20 mouse cellular contexts compared by ENCODE assay signal in genomic region chr17:31874691-31875090, GRCm38 (mm10). TPM values are rescaled to one million over a fixed set of nuclear protein-coding genes. Genes with fewer than 3 reads are reported as not detected.
DNase-seq lines count a peak whose midpoint lies in the region; ATAC-seq lines count a peak whose summit lies in the region.
"Had no signal": no experiment of that assay in that cellular context is flagged by ENCODE, and none has a peak within 500 bp of the region (broad histone marks: within the 10 kb centered on the region; RNA-seq: fewer than 3 reads in every experiment).

No protein-coding gene starts in this region.

- peak; percentile 1 for DNase-seq in adrenal gland, adult 8-10 months
- no peak for DNase-seq in adrenal gland, postnatal 10 days
- DNase-seq in heart, embryonic 10.5 days (ENCODE audit: low spot score), result no peak
- DNase-seq in heart, postnatal 4 days, result no peak
- no peak for DNase-seq in midbrain, embryonic 10.5 days (ENCODE audit: low spot score)
- DNase-seq in embryonic facial prominence, embryonic 10.5 days (ENCODE audit: low spot score), result no peak
- DNase-seq: cerebellum, adult 11 months; cerebellum, postnatal 14 days; embryo, embryonic 11 days; layer of hippocampus, postnatal 36 days; thymus, postnatal 25 days had no signal

- H3K9me3 ChIP-seq in heart, embryonic 10.5 days, result no peaks in the 10 kb centered on the region
- no peaks in the 10 kb centered on the region for H3K9me3 ChIP-seq in midbrain, embryonic 10.5 days (replicated peaks)
- H3K9me3 ChIP-seq in midbrain, embryonic 15.5 days, result no peaks in the 10 kb centered on the region
- no peaks in the 10 kb centered on the region for H3K9me3 ChIP-seq in embryonic facial prominence, embryonic 10.5 days
- H3K9me3 ChIP-seq: forebrain, embryonic 13.5 days; heart, embryonic 12.5 days had no signal

- H3K4me3 ChIP-seq in heart, embryonic 10.5 days, result no peak overlapping the region
- no peak overlapping the region for H3K4me3 ChIP-seq in midbrain, embryonic 10.5 days
- H3K4me3 ChIP-seq in midbrain, embryonic 15.5 days, result no peak overlapping the region
- H3K4me3 ChIP-seq in embryonic facial prominence, embryonic 10.5 days, result no peak overlapping the region
- H3K4me3 ChIP-seq: forebrain, embryonic 13.5 days; heart, embryonic 12.5 days had no signal

- H3K27ac ChIP-seq in heart, embryonic 10.5 days, result peak overlapping the region; percentile 63; the same call in 1 of the 2 replicates
- peak overlapping the region; percentile 33; the same call in 1 of the 2 replicates for H3K27ac ChIP-seq in midbrain, embryonic 10.5 days (replicated peaks)
- H3K27ac ChIP-seq in midbrain, embryonic 15.5 days, result no peak overlapping the region
- H3K27ac ChIP-seq in embryonic facial prominence, embryonic 10.5 days (replicated peaks), result 0 out of 2 replicates have a peak overlapping the region, but pooled peaks have one; percentile 2
- H3K27ac ChIP-seq: forebrain, embryonic 13.5 days; macrophage had no signal

- H3K9ac ChIP-seq in midbrain, embryonic 15.5 days, result no peak overlapping the region
- H3K9ac ChIP-seq: forebrain, embryonic 13.5 days; heart, embryonic 12.5 days; lung, embryonic 14.5 days had no signal

- H3K4me2 ChIP-seq in midbrain, embryonic 15.5 days, result no peak overlapping the region
- H3K4me2 ChIP-seq: forebrain, embryonic 13.5 days; heart, embryonic 12.5 days; lung, embryonic 14.5 days had no signal

- ATAC-seq in midbrain, embryonic 15.5 days (replicated peaks), result no peak
- ATAC-seq in cerebellum, adult (ENCODE audit: insufficient number of reproducible peaks, low FRiP score, low TSS enrichment), result no peak
- ATAC-seq: CD4-positive, CD25-positive, alpha-beta regulatory T cell, adult 4 months; forebrain, embryonic 13.5 days; inflammation-experienced regulatory T-cells, adult 6 months; midbrain, embryonic 16.5 days had no signal

- peaks cover 67% of the 10 kb centered on the region for H3K4me1 ChIP-seq in heart, embryonic 10.5 days
- H3K4me1 ChIP-seq in midbrain, embryonic 10.5 days, result peaks cover 39% of the 10 kb centered on the region
- peaks cover 6% of the 10 kb centered on the region for H3K4me1 ChIP-seq in midbrain, embryonic 15.5 days
- peaks cover 72% of the 10 kb centered on the region for H3K4me1 ChIP-seq in embryonic facial prominence, embryonic 10.5 days

- peaks cover 5% of the 10 kb centered on the region; the same call in 1 of the 2 replicates for H3K27me3 ChIP-seq in heart, embryonic 10.5 days (ENCODE audit: insufficient read depth, poor library complexity, severe bottlenecking)
- H3K27me3 ChIP-seq in midbrain, embryonic 10.5 days (ENCODE audit: low read depth, poor library complexity, severe bottlenecking), result no peaks in the 10 kb centered on the region
- H3K27me3 ChIP-seq in midbrain, embryonic 15.5 days (replicated peaks), result no peaks in the 10 kb centered on the region
- no peaks in the 10 kb centered on the region for H3K27me3 ChIP-seq in embryonic facial prominence, embryonic 10.5 days (replicated peaks; ENCODE audit: low read depth, poor library complexity, severe bottlenecking)
- H3K27me3 ChIP-seq: forebrain, embryonic 13.5 days; heart, embryonic 12.5 days had no signal

- no peaks in the 10 kb centered on the region for H3K36me3 ChIP-seq in heart, embryonic 10.5 days
- no peaks in the 10 kb centered on the region for H3K36me3 ChIP-seq in midbrain, embryonic 10.5 days
- H3K36me3 ChIP-seq in midbrain, embryonic 15.5 days (replicated peaks), result no peaks in the 10 kb centered on the region
- H3K36me3 ChIP-seq in embryonic facial prominence, embryonic 10.5 days (replicated peaks), result no peaks in the 10 kb centered on the region
- H3K36me3 ChIP-seq: heart, embryonic 12.5 days had no signal

- WGBS in heart, embryonic 10.5 days, result 83% methylated on average over 12 of the region's 12 CpGs
- 88% methylated on average over 12 of the region's 12 CpGs for WGBS in midbrain, embryonic 10.5 days
- 85% methylated on average over 12 of the region's 12 CpGs for WGBS in midbrain, embryonic 15.5 days
- 89% methylated on average over 12 of the region's 12 CpGs for WGBS in embryonic facial prominence, embryonic 10.5 days

RNA-seq across cellular contexts. Expression of gene Sik1, which starts 19.1 kb away (rescaled TPM):
- 100 to 1,000 TPM in 1 of 4 experiments, 10 to 100 TPM in 2, 1 to 10 TPM in 1; 8.6 to 127 (median 15.7) TPM for total RNA-seq in adrenal gland, adult 8-10 months (2022)
- total RNA-seq in adrenal gland, postnatal 10 days (2021), result 100 to 1,000 TPM in 1 of 2 experiments, 10 to 100 TPM in 1; 25.4 to 112 TPM
- polyA plus RNA-seq in heart, embryonic 10.5 days (2016; fragmentation: Nextera tagmentation; extraction: Ambion mirVana), result 20.9 and 22.0 TPM in 2 replicates
- 10 to 100 TPM; 74.3 to 79.7 TPM for total RNA-seq in heart, postnatal 4 days (2021)
- polyA plus RNA-seq in midbrain, embryonic 10.5 days (2016; fragmentation: Nextera tagmentation; extraction: Ambion mirVana), result 9.2 TPM in 2 replicates
- polyA plus RNA-seq in midbrain, embryonic 15.5 days (2015; fragmentation: Nextera tagmentation; extraction: Ambion mirVana), result 22.9 and 25.5 TPM in 2 replicates
- polyA plus RNA-seq in embryonic facial prominence, embryonic 10.5 days (2016; fragmentation: Nextera tagmentation; extraction: Ambion mirVana), result 12.7 and 15.5 TPM in 2 replicates
